Mouse (Mus musculus) ES-E14 (cell line): ENCODE data around the gene Ovol3. TPM values are rescaled to one million over a fixed set of nuclear protein-coding genes. Genes with fewer than 3 reads are reported as not detected.
"Not testable (repeated sequence)": the region's sequence is repeated elsewhere in the genome, so short reads cannot be mapped to it uniquely, and the experiment has no call there.

Experiments used
- DNase-seq: peaks from one replicate; pipeline ENCODE4 v3.0.0-alpha.2; 2013; ENCODE audit warnings: low read depth, low spot score
- H3K27ac ChIP-seq: 2 replicates; pipeline ENCODE4 v1.5.1; 2012; ENCODE audit warnings: low read depth, mild to moderate bottlenecking, low read length, moderate library complexity, mixed read lengths; ENCODE audit not compliant: poor library complexity, insufficient read depth, severe bottlenecking
- H3K36me3 ChIP-seq: 2 replicates; pipeline ENCODE4 v1.6.1; 2012; ENCODE audit warnings: mild to moderate bottlenecking, low read length, moderate library complexity, mixed read lengths; ENCODE audit not compliant: control insufficient read depth, poor library complexity, insufficient read depth, severe bottlenecking
- H3K4me1 ChIP-seq, 2 experiments: fragments of 150-350 bp in 1 of 2; sonication (generic) in 1 of 2; 2 replicates each; pipeline ENCODE4 v1.6.1; 2012; ENCODE audit warnings: low read length in 2 of 2, mild to moderate bottlenecking in 1 of 2, mixed read lengths in 1 of 2; ENCODE audit not compliant: control insufficient read depth in 2 of 2, insufficient read depth in 2 of 2, poor library complexity in 1 of 2
- H3K4me3 ChIP-seq, 2 experiments: fragments of 150-350 bp in 1 of 2; sonication (generic) in 1 of 2; 2 replicates each; pipeline ENCODE4 v1.5.1; 2012; ENCODE audit warnings: low read length in 2 of 2, low read depth in 1 of 2, mild to moderate bottlenecking in 1 of 2, mixed read lengths in 1 of 2; ENCODE audit not compliant: insufficient read depth in 1 of 2, poor library complexity in 1 of 2, severe bottlenecking in 1 of 2
- H3K9ac ChIP-seq: 2 replicates; pipeline ENCODE4 v1.6.1; 2012; ENCODE audit warnings: low read depth, mild to moderate bottlenecking, low read length, mixed read lengths; ENCODE audit not compliant: poor library complexity, insufficient read depth, severe bottlenecking
- H3K9me3 ChIP-seq: fragments of 150-350 bp; sonication (generic); 2 replicates; pipeline ENCODE4 v1.6.1; 2012; ENCODE audit warnings: low read depth, mild to moderate bottlenecking, low read length; ENCODE audit not compliant: control insufficient read depth, insufficient read depth
- CHD2 ChIP-seq: IDR thresholded peaks from 2 replicates; pipeline ENCODE4 v1.6.1; 2014; ENCODE audit warnings: mild to moderate bottlenecking, low read depth, low read length, inconsistent platforms
- HCFC1 ChIP-seq: IDR thresholded peaks from 2 replicates; pipeline ENCODE4 v1.6.1; 2012; ENCODE audit warnings: low read length, inconsistent platforms, borderline replicate concordance; ENCODE audit not compliant: insufficient read depth
- MAFK ChIP-seq: IDR thresholded peaks from 2 replicates; pipeline ENCODE4 v1.6.1; 2014; ENCODE audit warnings: mild to moderate bottlenecking, low read depth, low read length, inconsistent platforms; ENCODE audit not compliant: insufficient read depth
- ZC3H11A ChIP-seq: IDR thresholded peaks from 2 replicates; pipeline ENCODE4 v1.6.1; 2012; ENCODE audit warnings: low read depth, mild to moderate bottlenecking, inconsistent platforms, low read length, borderline replicate concordance
- ZNF384 ChIP-seq: IDR thresholded peaks from 2 replicates; pipeline ENCODE4 v1.6.1; 2012; ENCODE audit warnings: low read depth, low read length, inconsistent platforms
- in situ Hi-C, 2 experiments: fragments of 600-800 bp; cut with MboI; formaldehyde crosslinking; loops; one replicate each; pipeline ENCODE4 v1.15.1; 2025; ENCODE audit warnings: low sequenced_read_pairs in 2 of 2, inconsistent platforms in 1 of 2; ENCODE audit not compliant: unreplicated experiment in 2 of 2
- total RNA-seq: library from RNA; depleted of rRNA; stranded (reverse); fragments of 300-350 nt; gene quantifications from 2 replicates; pipeline ENCODE4 v1.2.3, GENCODE M21; 2012

Ovol3 gene
- total RNA-seq, 1 experiment: not detected

DNA sequence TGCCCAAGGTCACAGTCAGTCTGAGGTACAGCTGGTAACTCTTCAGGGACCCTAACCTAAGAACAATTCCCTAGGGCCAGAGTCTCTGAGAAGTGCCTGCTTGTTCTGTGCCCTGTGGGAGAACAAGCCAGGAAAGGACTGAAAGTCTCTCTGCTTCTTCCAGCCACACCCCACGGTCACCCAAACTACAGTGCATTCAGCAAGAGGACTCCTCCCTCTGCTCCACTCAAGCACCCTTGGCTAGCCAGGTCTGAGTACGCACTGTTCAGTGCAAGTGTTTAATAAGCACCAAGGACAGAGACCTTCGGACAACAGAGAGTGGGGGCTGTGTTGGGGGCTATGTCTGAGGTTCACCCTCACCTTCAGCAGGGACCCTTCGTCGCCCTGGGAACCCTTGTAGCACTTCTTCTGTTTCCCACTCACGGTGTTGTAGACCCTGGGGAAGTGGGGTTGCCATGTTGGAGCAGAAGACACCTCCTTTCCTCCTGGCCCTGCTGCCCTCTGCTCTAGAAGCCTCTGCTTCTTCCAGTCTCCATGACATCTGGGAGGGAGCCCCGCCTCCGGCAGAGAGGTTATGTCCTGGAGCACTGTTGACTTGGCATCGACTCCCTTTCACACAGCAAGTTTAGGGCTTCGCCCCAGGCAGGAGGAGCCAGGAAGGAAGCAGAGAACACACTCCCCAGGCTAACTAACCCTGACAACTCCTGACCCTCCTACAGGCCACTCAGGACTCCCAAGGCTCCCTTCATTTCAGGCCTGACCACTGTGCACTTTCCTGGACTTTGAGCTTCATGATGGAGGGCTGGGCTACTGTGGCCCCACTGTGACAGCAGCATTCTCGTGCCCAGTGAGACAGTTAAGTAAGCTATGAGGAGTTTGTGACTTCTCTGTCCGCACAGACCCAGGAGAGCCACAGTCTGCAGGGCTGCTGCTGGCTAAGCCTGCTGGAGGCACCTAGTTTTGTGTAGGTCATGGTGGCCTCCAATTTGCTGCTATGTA lies 16.7 kb upstream of the Ovol3 start:
- in situ Hi-C loops: no loop called here
- no peak for TF ChIP-seq CHD2
- no peak for TF ChIP-seq MAFK
- no peak for TF ChIP-seq ZNF384
- no peak for TF ChIP-seq ZC3H11A

DNA sequence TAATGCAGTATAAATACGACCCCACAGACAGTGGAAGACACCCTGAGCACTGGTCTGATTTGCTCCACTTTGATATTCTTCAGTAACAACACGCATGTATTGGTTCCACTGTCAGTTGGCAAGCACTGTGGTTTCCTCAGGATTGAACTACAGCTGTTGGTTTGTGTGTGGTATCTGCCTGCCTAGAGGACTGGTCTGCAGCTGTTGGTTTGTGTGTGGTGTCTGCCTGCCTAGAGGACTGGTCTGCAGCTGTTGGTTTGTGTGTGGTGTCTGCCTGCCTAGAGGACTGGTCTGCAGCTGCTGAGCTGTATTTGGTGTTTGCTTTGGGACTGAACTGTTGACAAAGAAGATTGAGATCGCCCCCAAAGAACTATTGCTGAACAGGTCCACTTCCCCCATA lies 1.8 kb upstream of the Ovol3 start:
- in situ Hi-C loops, H3K4me3 ChIP-seq, H3K9ac ChIP-seq, DNase-seq, H3K27ac ChIP-seq, H3K4me1 ChIP-seq, H3K9me3 ChIP-seq: not testable (repeated sequence)
- H3K36me3 ChIP-seq: peaks cover 31% of the 10 kb centered on the region

More for the DNA sequence above, 16.7 kb upstream of the Ovol3 start:
- no peak for DNase-seq
- Histone ChIP-seq H3K9ac (no peak overlapping the region), H3K27ac (no peak overlapping the region), H3K4me3 (no peak overlapping the region), H3K36me3 (peaks cover 39% of the 10 kb centered on the region), H3K4me1 (no peaks in the 10 kb centered on the region; a peak in 1 of 4 replicates), H3K9me3 (no peaks in the 10 kb centered on the region)

DNA sequence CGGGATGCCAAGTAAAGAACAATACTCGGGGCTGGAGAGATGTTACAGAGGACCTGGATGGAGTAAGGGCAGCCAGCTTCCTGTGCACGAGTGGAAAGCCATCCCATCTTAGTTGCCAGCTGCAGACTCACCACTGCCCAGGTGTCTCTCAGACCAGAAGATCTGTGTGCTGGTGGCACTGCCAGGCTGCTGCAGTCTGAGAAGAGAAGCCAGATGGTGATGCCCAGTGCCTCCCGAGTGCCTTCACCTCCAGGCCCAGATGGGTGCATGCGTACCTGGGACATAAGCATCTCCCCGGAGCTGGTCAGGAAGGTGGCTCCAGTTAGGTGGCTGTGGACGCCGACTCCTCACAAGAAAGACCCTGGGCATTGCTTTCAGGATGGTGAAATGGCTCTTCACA lies 434 bp downstream of the Ovol3 start:
- peaks cover 16% of the 10 kb centered on the region for H3K36me3 ChIP-seq
- H3K27ac ChIP-seq: no peak overlapping the region
- DNase-seq: no peak
- TF ChIP-seq MAFK (no peak), HCFC1 (no peak), ZNF384 (no peak), CHD2 (no peak), ZC3H11A (no peak)
- peaks cover 0 to 8% of the 10 kb centered on the region in 2 experiments; a peak in 1 of 4 replicates for H3K4me1 ChIP-seq
- no peaks in the 10 kb centered on the region for H3K9me3 ChIP-seq
- H3K4me3 ChIP-seq: no peak overlapping the region
- in situ Hi-C loops: no loop called here
- no peak overlapping the region for H3K9ac ChIP-seq

DNA sequence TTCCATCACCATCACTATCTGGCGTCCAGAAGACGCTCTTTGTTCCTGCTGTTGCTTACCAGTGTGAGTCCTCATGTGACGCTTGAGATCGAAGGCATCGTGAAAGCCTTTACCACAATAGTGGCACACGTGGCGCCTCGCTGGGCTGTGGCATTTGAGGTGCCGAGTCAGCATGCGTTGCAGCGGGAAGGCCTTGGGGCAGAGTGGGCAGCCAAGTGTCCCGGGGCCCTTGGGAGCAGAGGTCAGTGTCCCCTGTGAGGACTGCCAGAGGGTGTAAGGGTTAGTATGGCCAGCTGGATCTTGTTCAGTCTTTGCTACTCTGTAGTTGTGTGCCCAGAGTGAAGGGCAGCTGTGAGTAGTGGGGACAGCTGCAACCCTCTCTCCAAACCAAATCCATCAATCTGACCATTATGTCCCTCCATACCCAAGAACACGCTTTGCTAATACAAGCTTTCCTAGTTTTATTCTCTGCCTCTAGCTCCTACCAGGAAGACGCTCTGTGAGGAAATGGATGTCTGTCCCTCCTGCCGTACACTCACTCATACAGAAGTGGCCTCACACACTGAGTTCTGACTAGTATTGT lies 1.2 kb downstream of the Ovol3 start:
- no peak for TF ChIP-seq ZC3H11A
- no peak for TF ChIP-seq HCFC1
- TF ChIP-seq ZNF384: no peak
- no peak for TF ChIP-seq CHD2
- no peak for TF ChIP-seq MAFK
- Histone ChIP-seq H3K9me3 (no peaks in the 10 kb centered on the region), H3K9ac (no peak overlapping the region), H3K4me3 (no peak overlapping the region), H3K36me3 (peaks cover 12% of the 10 kb centered on the region; the same call in 1 of the 2 replicates), H3K27ac (no peak overlapping the region), H3K4me1 (peaks cover 0 to 8% of the 10 kb centered on the region in 2 experiments; a peak in 1 of 4 replicates)
- no peak for DNase-seq
- in situ Hi-C loops: no loop called here
